Mouse (Mus musculus) cerebellum, postnatal 4 days (tissue): ENCODE results near the gene Cacng1.
A peak's percentile ranks its signal among the peaks of the same experiment; 100 is the strongest.

Source experiments
- DNase-seq, 2 experiments: peaks; one replicate each; pipeline ENCODE4 v3.0.0; 2022; ENCODE audit warnings: low spot score in 2 of 2, mixed read lengths in 1 of 2

Cacng1 gene

DNA sequence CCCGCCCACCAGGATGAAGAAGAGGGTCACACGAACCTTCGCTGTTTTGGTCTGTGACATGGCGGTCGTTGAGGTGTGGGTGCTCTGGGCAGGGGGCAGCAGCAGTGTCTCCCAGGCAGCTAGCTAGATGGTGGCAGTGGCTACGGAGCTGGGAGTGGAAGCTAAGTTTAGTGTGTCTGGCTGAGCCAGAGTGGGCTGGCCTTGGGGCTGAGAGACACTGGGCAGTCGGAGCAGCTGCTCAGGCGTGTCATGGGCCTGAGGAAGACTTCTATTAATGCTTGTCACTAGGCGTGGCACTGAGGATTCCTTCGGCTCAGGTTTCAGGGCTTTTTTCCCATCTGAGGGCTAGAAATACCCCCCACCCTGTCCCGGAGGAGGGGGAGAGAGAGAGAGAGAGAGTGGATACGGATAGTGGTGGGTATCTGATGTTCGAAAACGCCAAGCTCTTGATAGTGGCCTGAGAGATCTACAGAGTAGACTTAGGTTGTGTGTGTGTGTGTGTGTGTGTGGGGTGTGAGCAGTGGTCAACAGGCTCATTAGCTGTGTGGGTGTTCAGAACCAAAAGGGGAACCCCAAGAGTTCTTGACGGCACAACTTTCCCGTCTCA lies at the start of gene Cacng1:
Gene Cacng1 (minus strand): TSS at position 191 of the 607 bp plus-strand sequence.
- DNase-seq = no peak

DNA sequence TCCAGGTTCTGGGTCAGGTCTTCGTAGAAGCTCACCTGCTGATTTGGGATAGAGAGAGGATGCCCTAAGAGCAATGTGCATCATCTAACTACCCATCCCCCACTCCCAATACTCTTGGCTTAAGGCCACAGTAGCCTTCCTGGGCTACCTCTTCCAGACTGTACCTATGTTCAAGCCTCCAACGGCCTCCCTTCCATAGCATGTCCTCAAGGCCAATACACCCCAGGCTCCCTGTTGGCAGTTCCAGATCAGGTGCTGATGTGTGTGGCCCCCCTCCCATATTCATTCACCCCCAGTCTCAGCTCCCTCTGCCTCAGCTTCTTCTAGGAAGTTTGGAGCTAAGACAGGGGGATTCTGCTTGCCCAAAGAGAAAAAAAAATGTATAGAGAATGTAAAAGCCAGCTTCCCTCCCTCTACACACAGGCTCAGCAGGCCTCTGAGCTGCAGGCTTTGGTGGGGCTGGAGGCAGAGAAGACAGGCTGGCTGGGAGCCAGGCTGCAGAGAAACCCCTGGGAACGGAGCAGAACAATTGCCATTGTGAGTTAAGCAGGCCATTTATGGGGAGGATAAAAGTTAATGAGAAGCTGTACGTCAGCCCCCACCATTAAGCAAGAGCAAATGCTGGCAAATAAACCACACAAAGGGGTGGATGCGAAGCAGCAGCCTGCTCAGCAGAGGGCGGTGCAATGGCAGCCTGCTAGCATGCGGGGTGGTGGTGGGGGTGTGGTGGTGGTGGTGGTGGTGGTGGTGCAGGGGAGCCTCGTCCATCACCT lies 46.6 kb upstream of the Cacng1 start:
- DNase-seq = peak in 1 of 2 experiments; percentile 46

DNA sequence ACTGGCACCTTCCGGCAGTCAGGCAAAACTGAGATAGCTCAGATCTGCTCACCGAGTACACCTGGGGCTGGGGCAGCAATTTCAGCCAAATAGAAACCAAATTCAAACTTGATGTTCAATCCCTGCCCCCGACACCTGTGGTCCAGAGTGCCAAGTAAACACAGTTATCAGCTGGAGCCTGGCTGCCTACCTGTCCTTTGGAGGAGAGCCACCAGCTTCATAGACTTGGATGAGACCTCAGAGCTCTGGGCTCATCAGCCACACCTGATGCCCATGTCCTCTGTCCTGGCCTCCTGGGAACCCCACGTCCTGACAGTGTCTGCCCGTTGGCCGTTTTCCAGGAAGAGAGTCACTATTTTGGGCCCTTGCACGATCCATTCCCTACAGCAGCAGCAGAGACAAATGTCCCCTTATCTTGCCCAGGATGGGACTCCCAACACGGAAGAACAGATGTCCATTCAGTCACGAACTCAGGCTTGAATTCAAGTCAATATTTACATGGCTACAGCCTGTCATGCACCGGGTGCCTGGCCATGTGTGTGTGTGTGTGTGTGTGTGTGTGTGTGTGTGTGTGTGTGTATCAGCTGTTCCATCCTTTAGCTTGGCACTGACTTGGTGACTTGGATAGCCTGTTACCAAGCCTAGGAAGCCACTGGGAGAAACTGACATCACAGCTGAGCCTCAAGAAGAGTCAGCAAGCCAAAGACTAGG lies 45.6 kb upstream of the Cacng1 start:
- DNase-seq = no peak

DNA sequence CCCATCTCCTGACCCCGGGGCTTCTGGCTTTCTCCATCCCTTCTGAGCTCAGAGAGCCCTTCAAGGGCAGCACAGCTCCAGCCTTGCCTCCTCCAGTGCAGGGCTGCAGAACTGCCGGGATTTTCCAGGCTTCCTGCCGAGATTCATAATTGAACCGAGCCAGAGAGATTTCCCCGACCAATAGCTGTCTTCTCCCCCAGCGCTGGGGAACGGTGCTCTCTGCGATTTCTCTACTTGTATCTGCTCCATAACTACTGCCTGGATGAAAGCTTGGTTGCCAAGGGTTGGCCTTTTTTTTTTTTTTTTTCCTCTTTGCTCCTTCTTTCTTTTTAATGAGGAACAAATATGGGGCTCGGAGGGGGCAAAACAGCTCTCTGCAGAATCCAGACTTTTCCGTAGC lies 43.7 kb upstream of the Cacng1 start:
- DNase-seq = peak in 1 of 2 experiments; percentile 16

DNA sequence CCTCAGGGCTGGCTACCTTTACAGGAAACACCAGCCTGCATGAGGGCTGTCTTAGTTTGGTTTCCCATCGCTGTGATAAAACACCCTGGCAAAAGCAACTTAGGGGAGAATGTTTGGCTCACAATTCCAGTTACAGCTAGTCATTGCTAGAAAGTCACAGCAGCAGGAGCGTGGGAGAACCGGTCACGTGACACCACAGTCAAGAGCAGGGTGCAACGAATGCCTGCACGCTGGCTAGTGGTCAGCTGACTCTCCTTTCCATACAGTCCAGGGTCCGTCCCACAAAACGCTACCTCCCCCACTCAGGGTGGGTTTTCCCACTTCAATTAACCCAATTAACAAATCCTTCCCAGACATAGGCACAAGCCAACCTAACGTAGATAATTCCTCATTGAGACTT lies 43.2 kb upstream of the Cacng1 start:
- DNase-seq = no peak

DNA sequence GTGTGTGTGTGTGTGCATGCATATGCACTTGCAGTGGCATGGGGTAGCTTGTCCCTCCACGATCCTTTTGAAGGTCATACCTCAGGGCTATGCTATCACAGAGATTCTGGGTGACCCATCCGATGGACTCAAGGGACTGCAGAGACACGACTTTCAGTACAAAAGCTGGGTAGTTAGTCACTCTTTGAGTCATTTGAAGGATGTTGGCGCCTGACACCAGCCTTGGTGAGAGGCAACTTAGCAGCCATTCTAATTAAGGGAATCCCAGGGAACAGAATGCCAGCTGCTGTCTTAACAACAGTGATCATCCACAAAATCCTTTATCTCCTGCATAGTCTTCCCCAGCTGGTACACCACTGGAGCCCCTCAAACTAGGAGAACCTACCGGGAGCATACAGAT lies 32.8 kb upstream of the Cacng1 start:
- DNase-seq = no peak

DNA sequence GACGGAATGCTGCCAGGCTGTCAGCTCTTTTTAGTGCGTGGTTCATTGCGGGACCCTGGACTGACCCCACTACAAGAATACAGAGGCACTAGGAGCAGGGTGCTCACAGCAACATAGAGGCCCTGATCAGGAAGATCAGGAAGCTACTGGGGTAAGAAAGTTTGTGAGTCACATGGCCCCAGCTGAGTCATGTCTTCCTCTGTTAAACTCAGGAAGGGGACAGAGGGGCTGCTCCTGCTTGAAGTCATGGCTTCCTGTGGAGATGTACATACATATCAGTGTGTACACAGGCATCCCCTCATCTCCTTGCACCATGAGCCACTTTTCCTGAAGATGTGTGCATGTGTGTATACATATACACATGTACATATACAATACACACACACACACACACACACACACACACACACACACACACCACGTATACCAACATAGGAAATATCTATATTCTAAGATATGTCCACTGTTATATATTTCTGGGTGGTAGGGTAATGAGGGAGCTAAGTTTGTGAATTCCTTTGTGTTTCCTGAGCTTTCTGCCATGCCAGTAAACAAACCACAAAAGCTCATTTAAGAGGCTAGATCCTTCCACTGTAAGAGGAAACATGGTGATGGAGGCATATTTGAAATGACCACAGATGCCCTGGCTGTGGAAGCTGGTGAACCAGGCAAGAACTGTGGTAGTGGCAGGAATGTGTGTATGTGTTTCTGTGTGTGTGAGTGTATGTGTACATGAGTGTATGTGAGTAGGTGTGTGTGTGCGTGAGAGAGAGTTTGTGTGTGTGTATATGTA lies 32.1 kb upstream of the Cacng1 start:
- no peak for DNase-seq

DNA sequence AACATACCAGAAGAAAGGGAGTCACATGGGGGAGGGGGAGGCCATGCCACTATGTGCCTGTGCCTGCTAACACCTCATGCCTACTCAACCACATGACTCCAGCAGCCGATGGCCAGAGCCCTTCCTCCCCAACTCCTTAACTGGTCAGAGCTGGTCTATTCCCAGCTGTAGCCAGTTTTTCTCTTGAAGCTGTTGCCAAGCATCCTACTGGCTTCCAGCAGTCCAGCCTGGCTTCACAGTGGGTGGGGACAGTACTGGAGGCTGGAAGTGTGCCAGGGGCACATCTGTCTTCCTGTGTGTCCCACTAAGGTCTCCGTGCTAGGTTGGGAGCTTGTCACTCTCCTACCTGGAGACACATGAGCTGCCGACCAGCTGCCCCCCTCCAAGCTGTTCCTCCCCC lies 26.8 kb upstream of the Cacng1 start:
- DNase-seq = peak in 1 of 2 experiments; percentile 43

DNA sequence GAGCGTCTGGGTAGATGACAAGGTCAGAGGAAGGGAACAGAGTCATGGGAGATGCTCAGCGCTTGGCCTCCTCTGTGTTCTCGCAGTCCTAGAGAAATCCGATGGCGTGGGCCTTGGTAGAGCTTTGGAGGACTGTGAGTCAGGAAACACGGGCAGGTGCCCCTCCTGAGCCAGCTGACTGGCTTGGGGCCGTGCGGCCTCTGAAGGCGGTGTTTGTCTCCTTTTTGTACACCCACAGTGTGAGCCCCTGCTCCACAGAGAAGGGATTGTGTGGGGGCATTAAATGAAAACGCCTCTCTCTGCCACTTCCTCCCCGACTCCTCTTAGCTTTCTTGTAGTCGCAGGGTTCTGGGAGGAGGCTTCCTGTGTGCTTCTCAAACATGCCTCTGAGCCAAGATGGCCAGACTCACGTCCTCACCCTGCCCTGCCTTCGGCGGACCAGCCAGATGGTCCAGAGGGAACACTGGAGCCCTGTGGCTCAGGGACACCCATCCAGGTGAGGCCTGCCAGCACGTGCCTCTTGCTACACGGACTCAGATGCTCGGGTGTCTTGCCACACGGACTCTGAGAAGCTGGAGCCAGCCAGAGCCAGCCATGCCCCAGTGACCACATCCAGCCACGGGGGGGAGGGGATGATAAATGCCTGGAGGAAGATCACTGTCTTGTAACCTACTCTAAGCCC lies 22.2 kb upstream of the Cacng1 start:
- no peak for DNase-seq

DNA sequence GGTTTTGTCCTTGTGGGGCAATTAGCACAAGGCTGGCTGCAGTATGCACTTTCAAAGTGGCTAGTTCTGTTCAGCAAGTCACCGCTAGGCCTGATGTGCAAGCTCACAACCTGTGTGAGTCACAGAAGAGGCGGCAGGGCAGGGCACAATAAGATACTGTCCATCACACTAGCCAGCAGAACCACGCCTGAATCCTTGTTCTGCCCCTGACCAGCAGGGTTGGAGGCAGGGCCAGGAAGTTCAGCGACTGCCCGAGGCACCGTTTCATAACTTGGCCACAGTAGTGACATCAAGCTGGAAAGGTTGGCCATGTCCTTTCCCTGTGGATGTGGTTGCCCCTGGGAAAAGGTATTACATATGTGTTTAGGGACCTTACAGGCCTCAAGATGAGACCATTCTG lies 21.6 kb upstream of the Cacng1 start:
- DNase-seq = no peak

DNA sequence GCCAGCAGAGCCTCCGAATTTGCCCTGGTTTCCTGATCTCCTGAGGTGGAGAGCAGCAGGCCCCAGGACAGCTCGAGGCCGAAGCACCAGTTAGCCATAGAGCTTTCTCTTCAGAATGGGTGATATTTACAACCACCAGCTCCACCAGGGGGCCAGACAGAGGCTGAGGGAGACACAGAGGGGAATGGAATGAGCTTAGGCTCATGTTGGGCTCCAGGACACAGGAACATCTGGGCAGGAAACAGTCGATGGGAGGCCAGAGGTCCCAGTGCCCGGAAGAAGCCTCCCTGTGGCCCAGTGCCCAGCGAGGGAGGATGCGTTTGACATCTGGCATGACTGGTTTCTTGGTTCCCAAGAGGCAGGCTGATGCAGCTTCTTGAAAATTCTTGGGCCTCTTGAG lies 17.8 kb upstream of the Cacng1 start:
- DNase-seq = no peak

DNA sequence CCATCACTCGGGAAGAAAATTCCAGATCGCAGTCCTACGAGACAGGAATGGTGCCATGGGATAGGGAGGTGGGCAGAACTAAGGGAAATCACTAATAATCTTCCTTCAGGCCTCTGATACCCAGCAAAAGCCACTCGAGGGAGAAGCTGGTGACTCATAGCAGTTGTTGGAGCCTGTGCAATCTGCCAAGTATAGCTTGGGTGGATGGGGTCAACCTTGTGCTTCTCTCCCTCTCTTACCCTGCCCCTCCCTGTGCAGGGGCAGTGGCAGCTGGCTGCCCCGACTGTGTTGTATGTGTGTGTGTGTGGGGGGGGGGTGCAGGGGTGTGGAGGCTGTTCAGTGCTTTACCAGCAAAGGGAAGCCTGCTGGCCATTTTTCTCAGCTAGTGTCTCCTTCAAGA lies 15.2 kb upstream of the Cacng1 start:
- DNase-seq = no peak

DNA sequence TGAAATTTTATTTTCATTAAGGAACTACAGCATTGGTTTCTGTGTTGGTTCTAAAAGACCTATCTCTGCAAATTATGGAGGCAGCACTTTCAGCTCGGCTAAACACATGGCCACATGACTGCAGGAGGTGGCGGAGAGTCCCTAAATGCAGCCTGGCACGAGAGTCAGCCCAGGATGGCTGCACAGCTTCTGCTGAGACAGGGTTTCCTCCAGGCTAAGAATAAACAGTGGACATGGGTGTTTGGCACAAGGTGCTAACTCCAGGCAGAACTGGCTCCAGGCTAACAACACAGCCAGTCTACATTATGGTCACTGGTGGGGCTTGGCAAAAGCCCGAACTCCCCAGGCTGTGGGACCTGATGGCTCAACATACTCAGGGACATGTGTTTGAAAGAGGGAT lies 14.6 kb upstream of the Cacng1 start:
- DNase-seq = peak in 1 of 2 experiments; percentile 18

DNA sequence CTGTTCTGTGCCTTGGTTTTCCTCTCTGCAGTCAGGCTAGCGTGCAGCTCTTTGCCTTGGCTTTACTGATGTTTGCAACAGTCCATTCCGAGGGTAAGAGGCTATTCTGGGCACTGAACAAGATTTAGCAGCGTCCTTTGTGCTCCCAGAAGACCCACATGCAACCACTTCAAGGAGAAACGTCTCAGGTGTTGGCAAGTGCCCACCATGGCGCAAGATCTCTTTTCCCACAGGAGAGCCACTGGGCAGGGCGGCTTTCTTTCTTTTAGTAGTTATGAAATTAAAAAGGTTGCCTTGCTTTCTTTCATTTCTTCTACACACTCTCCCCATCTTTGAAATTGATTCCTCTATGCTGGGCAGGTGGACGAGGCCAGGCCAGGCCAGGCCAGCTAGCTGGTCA lies 12.8 kb upstream of the Cacng1 start:
- DNase-seq = no peak

DNA sequence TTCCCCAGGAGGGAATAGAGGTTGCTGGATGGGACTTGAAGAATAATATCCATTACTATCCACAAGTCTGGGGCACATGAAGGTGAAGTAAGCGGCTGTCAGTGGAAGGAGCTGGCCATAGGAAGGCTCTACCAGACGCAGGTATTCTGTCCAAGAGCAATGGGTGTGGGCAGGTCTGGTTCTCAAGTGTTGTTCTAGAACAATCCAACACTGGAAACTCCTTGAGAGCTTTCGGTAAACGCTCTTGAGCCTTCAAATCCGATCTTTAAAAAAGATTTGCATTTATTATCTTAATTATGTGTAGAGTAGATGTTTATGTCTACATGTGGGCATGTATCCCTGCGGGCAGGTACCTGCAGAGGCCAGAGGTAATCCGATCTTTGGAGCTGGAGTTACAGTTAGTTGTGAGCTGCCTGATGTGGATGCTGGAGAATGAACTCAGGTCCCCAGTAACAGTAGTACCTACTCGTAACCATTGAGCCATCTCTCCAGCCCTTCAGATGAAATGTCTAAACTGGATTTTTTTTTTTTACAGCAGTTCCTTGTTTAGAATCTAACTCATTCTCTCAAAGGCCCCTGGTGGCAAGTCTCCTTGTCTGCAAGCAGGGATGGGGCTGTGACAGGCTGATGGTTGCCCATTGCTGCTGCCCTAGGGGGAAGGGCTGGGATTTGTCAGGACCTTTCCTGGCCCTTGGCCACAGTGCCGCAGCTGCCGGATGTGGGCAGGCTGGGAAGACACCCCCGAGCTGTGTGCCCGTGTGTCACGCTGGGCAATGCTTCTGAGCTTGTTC lies 11.9 kb upstream of the Cacng1 start:
- peak in 1 of 2 experiments; percentile 62 for DNase-seq

DNA sequence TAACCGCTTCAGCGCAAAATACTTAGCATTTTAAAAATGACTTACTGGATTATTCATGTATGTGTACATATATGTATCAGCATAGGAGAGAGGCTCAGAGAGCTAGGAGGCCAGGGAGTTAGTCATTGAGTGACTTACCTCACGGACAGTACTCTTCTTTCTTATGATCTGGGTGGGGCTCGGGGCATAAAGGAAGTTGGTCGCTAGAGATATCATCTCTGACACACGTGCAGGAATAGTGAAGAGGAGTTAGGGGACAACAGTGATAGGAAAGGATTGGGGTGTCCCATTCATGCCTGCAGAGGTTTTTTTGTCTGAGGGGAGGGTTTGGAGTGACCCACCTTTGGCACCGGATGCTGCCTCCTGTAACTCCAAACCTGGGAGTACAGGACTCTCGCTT lies 8.3 kb upstream of the Cacng1 start:
- no peak for DNase-seq

DNA sequence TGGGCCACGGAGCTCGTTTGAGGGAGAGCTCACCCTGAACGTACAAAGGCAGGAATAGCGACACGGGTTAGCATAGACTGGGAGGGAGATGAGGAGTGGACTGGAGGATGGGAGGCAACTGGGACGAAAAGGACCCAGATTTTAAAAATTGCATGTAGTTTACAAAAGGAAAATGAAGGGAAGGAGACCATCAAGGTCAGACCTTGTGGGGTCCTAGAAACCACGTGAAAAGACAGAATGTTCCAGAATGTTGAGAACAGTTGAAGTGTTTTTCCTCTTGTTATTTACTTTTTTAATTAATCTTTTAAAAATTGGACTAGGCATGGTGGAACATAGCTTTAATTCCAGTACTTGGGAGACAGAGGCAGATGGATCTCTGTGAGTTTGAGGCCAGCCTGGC lies 4.7 kb upstream of the Cacng1 start:
- no peak for DNase-seq

DNA sequence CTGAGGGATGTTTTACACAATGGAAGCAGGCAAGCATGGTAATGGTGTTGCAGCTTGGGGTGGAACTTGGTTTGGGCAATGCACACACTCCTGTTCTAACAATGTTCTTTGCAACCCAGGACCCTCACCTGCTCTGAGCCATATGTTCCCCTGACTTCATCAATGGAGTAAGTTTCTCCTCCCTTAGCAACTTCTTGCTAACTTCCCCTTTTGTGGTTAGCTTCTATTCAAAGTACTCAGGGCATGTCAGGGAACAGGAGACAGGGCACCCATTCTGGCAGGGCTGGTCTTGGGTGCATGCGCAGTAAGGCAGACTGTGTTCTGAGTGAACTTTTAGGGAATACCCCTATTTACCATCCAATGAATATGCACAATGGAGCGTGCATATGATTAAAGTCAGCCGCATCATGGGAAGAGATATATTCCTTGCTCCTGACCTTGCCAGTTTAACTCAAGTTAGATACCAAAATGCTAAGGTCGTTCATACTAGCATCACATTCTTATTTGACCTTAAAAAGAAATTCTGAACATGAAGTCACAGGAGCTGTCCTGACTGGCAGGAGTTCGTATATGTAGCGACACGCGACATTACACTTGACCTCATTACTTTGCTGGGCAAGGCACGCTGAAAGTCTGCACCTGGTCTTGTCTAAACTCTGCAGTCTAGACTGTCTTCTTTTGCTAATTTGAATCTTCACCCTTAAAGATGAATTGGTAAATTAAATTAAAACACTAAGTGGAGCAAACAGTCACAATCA lies 4.1 kb upstream of the Cacng1 start:
- no peak for DNase-seq

DNA sequence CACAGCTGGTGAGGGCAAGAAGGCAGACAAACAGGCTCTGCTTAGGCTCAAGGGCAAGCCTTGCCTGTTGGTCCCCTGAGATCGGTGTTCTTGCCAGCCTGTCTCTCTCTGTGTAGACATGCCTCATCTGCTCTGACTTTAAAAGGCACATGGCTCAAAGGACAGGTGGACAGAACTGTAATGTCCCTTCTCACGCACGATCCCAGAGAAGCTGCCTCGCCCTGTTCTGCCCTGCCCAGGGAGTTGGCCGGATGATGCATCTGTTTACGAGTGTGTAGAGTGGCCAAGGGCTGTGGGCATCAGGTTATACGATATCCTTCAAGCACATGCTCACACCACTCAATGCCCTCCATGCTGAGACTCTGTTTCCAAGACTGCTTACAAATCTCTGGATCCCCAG lies 2.0 kb downstream of the Cacng1 start:
- DNase-seq = no peak

DNA sequence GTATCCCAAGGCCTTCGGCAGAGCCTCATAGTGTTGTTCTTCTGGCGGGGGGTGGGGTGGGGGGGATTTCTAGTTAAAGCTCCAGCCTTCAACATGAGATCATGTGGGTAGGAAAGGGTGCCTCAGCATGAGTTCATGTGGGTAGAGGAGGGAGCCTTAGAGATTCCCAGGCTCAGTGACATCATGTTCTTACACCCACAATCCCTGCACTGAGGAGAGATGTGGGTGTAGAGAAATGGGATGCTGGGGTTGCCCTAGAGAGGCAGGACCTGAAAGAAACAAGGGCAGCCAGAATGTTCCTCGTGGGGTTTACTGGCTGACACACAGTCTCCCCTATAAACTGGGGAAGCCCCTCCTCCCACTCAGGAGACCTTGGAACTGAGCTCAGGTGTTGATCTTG lies 5.9 kb downstream of the Cacng1 start:
- DNase-seq = no peak
